Mouse (Mus musculus) CH12.LX (cell line): ENCODE measurements around the gene Clk4. TPM values are rescaled to one million over a fixed set of nuclear protein-coding genes. Genes with fewer than 3 reads are reported as not detected.

ENCODE experiments used
- DNase-seq: peaks from one replicate; pipeline ENCODE4 v3.0.0-alpha.2; 2013; ENCODE audit errors: extremely low read depth
- H3K27ac ChIP-seq: 2 replicates; pipeline ENCODE4 v1.5.1; 2012; ENCODE audit warnings: low read depth, mild to moderate bottlenecking, control low read depth, moderate library complexity; ENCODE audit not compliant: insufficient read depth
- H3K27me3 ChIP-seq: replicated peaks from 2 replicates; pipeline ENCODE3; 2012; ENCODE audit warnings: inconsistent platforms
- H3K36me3 ChIP-seq, 2 experiments: replicated peaks in 1 of 2; 2 replicates each; pipeline versions ENCODE3 to v1.6.1; 2012; ENCODE audit warnings: inconsistent platforms in 1 of 2, low read length in 1 of 2, mild to moderate bottlenecking in 1 of 2, mixed read lengths in 1 of 2, moderate library complexity in 1 of 2; ENCODE audit not compliant: control insufficient read depth in 1 of 2, insufficient read depth in 1 of 2
- H3K4me1 ChIP-seq, 2 experiments: 2 replicates each; pipeline ENCODE4 v1.6.1; 2012; ENCODE audit warnings: inconsistent platforms in 1 of 2, moderate library complexity in 1 of 2; ENCODE audit not compliant: insufficient read depth in 2 of 2, control insufficient read depth in 1 of 2
- H3K4me2 ChIP-seq: 2 replicates; pipeline ENCODE4 v1.6.1; 2012; ENCODE audit warnings: low read depth, mild to moderate bottlenecking, control low read depth; ENCODE audit not compliant: poor library complexity, insufficient read depth, severe bottlenecking
- H3K4me3 ChIP-seq, 3 experiments: fragments of 150-350 bp in 1 of 3; sonication (generic) in 1 of 3; replicated peaks in 1 of 3; 2 replicates each; pipeline versions ENCODE3 to v1.5.1; 2011 to 2012; ENCODE audit warnings: low read depth in 2 of 3, low read length in 2 of 3, mild to moderate bottlenecking in 2 of 3, moderate library complexity in 2 of 3, control low read depth in 1 of 3, improper control_type of control experiment in 1 of 3, inconsistent platforms in 1 of 3, mixed read lengths in 1 of 3; ENCODE audit not compliant: poor library complexity in 1 of 3
- H3K79me2 ChIP-seq: replicated peaks from 2 replicates; pipeline ENCODE4 v1.6.1; 2012; ENCODE audit warnings: mild to moderate bottlenecking, moderate library complexity; ENCODE audit not compliant: control insufficient read depth, poor library complexity, insufficient read depth, severe bottlenecking; ENCODE audit errors: extremely low read depth
- H3K9ac ChIP-seq: 2 replicates; pipeline ENCODE4 v1.6.1; 2012; ENCODE audit warnings: low read depth, mild to moderate bottlenecking, control low read depth, moderate library complexity; ENCODE audit not compliant: insufficient read depth
- H3K9me3 ChIP-seq: replicated peaks from 2 replicates; pipeline ENCODE3; 2012; ENCODE audit warnings: low read length, inconsistent platforms, mixed read lengths
- BHLHE40 ChIP-seq: IDR thresholded peaks from 2 replicates; pipeline ENCODE4 v1.6.1; 2011; ENCODE audit warnings: mild to moderate bottlenecking, low read depth, low read length, improper control_type of control experiment
- CTCF ChIP-seq, 2 experiments: IDR thresholded peaks in 1 of 2; conservative IDR thresholded peaks in 1 of 2; 2 replicates each; pipeline ENCODE4 v1.5.1; 2011 to 2012; ENCODE audit warnings: low read depth in 2 of 2, low read length in 2 of 2, improper control_type of control experiment in 1 of 2, inconsistent platforms in 1 of 2, mild to moderate bottlenecking in 1 of 2, moderate library complexity in 1 of 2
- ELF1 ChIP-seq: IDR thresholded peaks from 2 replicates; pipeline ENCODE4 v1.6.1; 2014; ENCODE audit warnings: low read depth, mild to moderate bottlenecking, inconsistent platforms, low read length, improper control_type of control experiment
- HCFC1 ChIP-seq: IDR thresholded peaks from 2 replicates; pipeline ENCODE4 v1.6.1; 2012; ENCODE audit warnings: low read depth, mild to moderate bottlenecking, inconsistent platforms, low read length, improper control_type of control experiment
- JUN ChIP-seq: IDR thresholded peaks from 2 replicates; pipeline ENCODE4 v1.6.1; 2011; ENCODE audit warnings: low read depth, mild to moderate bottlenecking, low read length, improper control_type of control experiment, moderate library complexity; ENCODE audit not compliant: insufficient read depth
- JUND ChIP-seq: conservative IDR thresholded peaks from 2 replicates; pipeline ENCODE4 v1.6.1; 2011; ENCODE audit warnings: low read depth, low read length, improper control_type of control experiment
- KAT2A ChIP-seq: IDR thresholded peaks from 2 replicates; pipeline ENCODE4 v1.6.1; 2012; ENCODE audit warnings: low read length, improper control_type of control experiment, inconsistent platforms; ENCODE audit not compliant: insufficient replicate concordance
- MAFK ChIP-seq: IDR thresholded peaks from 2 replicates; pipeline ENCODE4 v1.6.1; 2011; ENCODE audit warnings: low read length, improper control_type of control experiment; ENCODE audit not compliant: insufficient replicate concordance
- MAX ChIP-seq: IDR thresholded peaks from 2 replicates; pipeline ENCODE4 v1.6.1; 2011; ENCODE audit warnings: low read length, improper control_type of control experiment
- MAZ ChIP-seq: IDR thresholded peaks from 2 replicates; pipeline ENCODE4 v1.6.1; 2012; ENCODE audit warnings: low read depth, mild to moderate bottlenecking, inconsistent platforms, low read length, improper control_type of control experiment, moderate library complexity
- MEF2A ChIP-seq: IDR thresholded peaks from 2 replicates; pipeline ENCODE4 v1.6.1; 2014; ENCODE audit warnings: low read depth, mild to moderate bottlenecking, inconsistent platforms, low read length, improper control_type of control experiment, borderline replicate concordance
- NRF1 ChIP-seq: IDR thresholded peaks from 2 replicates; pipeline ENCODE4 v1.6.1; 2014; ENCODE audit warnings: low read depth, mild to moderate bottlenecking, inconsistent platforms, low read length, improper control_type of control experiment, moderate library complexity
- POLR2AphosphoS2 ChIP-seq: IDR thresholded peaks from 2 replicates; pipeline ENCODE4 v1.6.1; 2011; ENCODE audit warnings: low read depth, low read length, improper control_type of control experiment
- RAD21 ChIP-seq: IDR thresholded peaks from 2 replicates; pipeline ENCODE4 v1.6.1; 2011; ENCODE audit warnings: low read depth, mild to moderate bottlenecking, low read length, improper control_type of control experiment, moderate library complexity
- RCOR1 ChIP-seq: conservative IDR thresholded peaks from 2 replicates; pipeline ENCODE4 v1.6.1; 2012; ENCODE audit warnings: low read depth, mild to moderate bottlenecking, inconsistent platforms, low read length, improper control_type of control experiment
- UBTF ChIP-seq: IDR thresholded peaks from 2 replicates; pipeline ENCODE4 v1.6.1; 2012; ENCODE audit warnings: low read depth, mild to moderate bottlenecking, inconsistent platforms, low read length, improper control_type of control experiment, moderate library complexity
- USF1 ChIP-seq: IDR thresholded peaks from 2 replicates; pipeline ENCODE4 v1.6.1; 2014; ENCODE audit warnings: low read depth, mild to moderate bottlenecking, inconsistent platforms, low read length, improper control_type of control experiment
- USF2 ChIP-seq: conservative IDR thresholded peaks from 2 replicates; pipeline ENCODE4 v1.6.1; 2011; ENCODE audit warnings: low read depth, low read length, improper control_type of control experiment
- ZKSCAN1 ChIP-seq: IDR thresholded peaks from 2 replicates; pipeline ENCODE4 v1.6.1; 2012; ENCODE audit warnings: low read depth, inconsistent platforms, low read length, improper control_type of control experiment, borderline replicate concordance
- dilution Hi-C: fragments of 300-500 bp; cut with MboI; formaldehyde crosslinking; loops from 2 replicates; pipeline ENCODE4 v1.14.3; 2020; ENCODE audit warnings: low sequenced_read_pairs; ENCODE audit not compliant: extremely low pct_unique_long_range_greater_than_20kb, extremely low pct_ligation_motif_present
- in situ Hi-C: fragments of 300-500 bp; cut with MboI; formaldehyde crosslinking; loops from 3 replicates; pipeline ENCODE4 v1.14.3; 2019; ENCODE audit warnings: low sequenced_read_pairs, low pct_ligation_motif_present, low pct_unique_long_range_greater_than_20kb, mixed read lengths
- polyA plus RNA-seq: library from polyadenylated mRNA; unstranded; fragments of >175 nt; gene quantifications from 2 replicates; pipeline ENCODE4 v1.2.1, GENCODE M21; 2012; ENCODE audit warnings: low read depth; ENCODE audit not compliant: insufficient read length
- total RNA-seq, 2 experiments: library from RNA; depleted of rRNA; stranded (reverse); fragments of 300-350 nt in 1 of 2; fragments of >200 nt in 1 of 2; gene quantifications; 2 replicates each; pipeline ENCODE4 v1.2.3; 2012 to 2014

The Clk4 gene
- total and polyA plus RNA-seq, 3 experiments = 70.8 to 93.4 (median 72.2) TPM

GRCm38 (mm10) chr11:51298691-51299090, 37.2 kb downstream of the Clk4 start:
- Histone ChIP-seq H3K4me2 (no peak overlapping the region), H3K27me3 (peaks cover 77% of the 10 kb centered on the region), H3K9ac (no peak overlapping the region), H3K4me3 (no peak overlapping the region), H3K79me2 (no peaks in the 10 kb centered on the region), H3K27ac (no peak overlapping the region), H3K4me1 (no peaks in the 10 kb centered on the region), H3K36me3 (no peaks in the 10 kb centered on the region), H3K9me3 (peaks cover 13% of the 10 kb centered on the region)
- dilution Hi-C loops (no loop called here), in situ Hi-C loops (no loop called here)
- TF ChIP-seq USF1 = no peak
- no peak for TF ChIP-seq CTCF (conservative IDR thresholded peaks at IDR 0.05 in 1 of 2, IDR thresholded peaks at IDR 0.05 in 1 of 2; ENCODE audit: low read depth in 2 of 2, low read length in 2 of 2)
- TF ChIP-seq USF2 = no peak
- TF ChIP-seq MEF2A = no peak
- TF ChIP-seq HCFC1 = no peak
- TF ChIP-seq JUN = no peak
- TF ChIP-seq ZKSCAN1 = no peak
- no peak for TF ChIP-seq RCOR1
- no peak for TF ChIP-seq POLR2AphosphoS2
- no peak for TF ChIP-seq ELF1
- no peak for DNase-seq

GRCm38 (mm10) chr11:51302396-51302795, 40.9 kb downstream of the Clk4 start:
- TF ChIP-seq UBTF = no peak
- TF ChIP-seq ZKSCAN1 = no peak
- TF ChIP-seq CTCF (conservative IDR thresholded peaks at IDR 0.05 in 1 of 2, IDR thresholded peaks at IDR 0.05 in 1 of 2; ENCODE audit: low read depth in 2 of 2, low read length in 2 of 2) = no peak
- TF ChIP-seq MAFK = no peak
- TF ChIP-seq ELF1 = no peak
- TF ChIP-seq MAZ = no peak
- TF ChIP-seq JUND = no peak
- TF ChIP-seq RAD21 = no peak
- TF ChIP-seq KAT2A = no peak
- no peak for TF ChIP-seq NRF1
- no peak for TF ChIP-seq BHLHE40
- no peak for TF ChIP-seq MAX
- TF ChIP-seq, all 38 proteins: peak for 0
- dilution Hi-C loops = no loop called here
- H3K79me2 ChIP-seq = no peaks in the 10 kb centered on the region
- no peak overlapping the region for H3K4me3 ChIP-seq
- no peak overlapping the region for H3K27ac ChIP-seq
- no peaks in the 10 kb centered on the region for H3K9me3 ChIP-seq
- no peak for DNase-seq
- H3K4me1 ChIP-seq = no peaks in the 10 kb centered on the region
- in situ Hi-C loops = no loop called here
- no peak overlapping the region for H3K9ac ChIP-seq
- H3K4me2 ChIP-seq = no peak overlapping the region
- H3K36me3 ChIP-seq = no peaks in the 10 kb centered on the region
- H3K27me3 ChIP-seq = peaks cover 66% of the 10 kb centered on the region
